Mouse (Mus musculus) stomach, postnatal 0 days (tissue): Measurements from ENCODE around the gene Gal3st2. TPM values are rescaled to one million over a fixed set of nuclear protein-coding genes. Genes with fewer than 3 reads are reported as not detected.
A peak's percentile ranks its signal among the peaks of the same experiment; 100 is the strongest.
"Not testable (repeated sequence)": the region's sequence is repeated elsewhere in the genome, so short reads cannot be mapped to it uniquely, and the experiment has no call there.

Experiments
- ATAC-seq: fragments of 200-750 bp; cut with Nextera tagmentation; 2 replicates; pipeline ENCODE4 v1.8.0; 2017; ENCODE audit not compliant: low FRiP score, low TSS enrichment
- DNase-seq: peaks from one replicate; pipeline ENCODE4 v3.0.0-alpha.2; 2016; ENCODE audit warnings: low spot score
- H3K27ac ChIP-seq: fragments of 300-500 bp; sonication (generic); replicated peaks from 2 replicates; pipeline ENCODE4 v1.5.1; 2014; ENCODE audit warnings: mild to moderate bottlenecking, control low read depth
- H3K27me3 ChIP-seq: fragments of 300-500 bp; sonication (generic); 2 replicates; pipeline ENCODE4 v1.6.1; 2014; ENCODE audit warnings: low read length; ENCODE audit not compliant: control insufficient read depth, insufficient read depth
- H3K36me3 ChIP-seq: fragments of 300-500 bp; sonication (generic); 2 replicates; pipeline ENCODE4 v1.6.1; 2014; ENCODE audit warnings: low read length, mixed read lengths; ENCODE audit not compliant: control insufficient read depth, insufficient read depth
- H3K4me1 ChIP-seq: fragments of 300-500 bp; sonication (generic); replicated peaks from 2 replicates; pipeline ENCODE4 v1.6.1; 2014; ENCODE audit warnings: antibody characterized with exemption; ENCODE audit not compliant: control insufficient read depth, insufficient read depth
- H3K4me2 ChIP-seq: fragments of 300-500 bp; sonication (generic); replicated peaks from 2 replicates; pipeline ENCODE4 v1.6.1; 2014; ENCODE audit warnings: low read depth, mild to moderate bottlenecking, control low read depth, moderate library complexity
- H3K4me3 ChIP-seq: fragments of 300-500 bp; sonication (generic); 2 replicates; pipeline ENCODE4 v1.5.1; 2014; ENCODE audit warnings: low read depth, low read length, control low read depth
- H3K9ac ChIP-seq: fragments of 300-500 bp; sonication (generic); 2 replicates; pipeline ENCODE4 v1.6.1; 2014; ENCODE audit warnings: mild to moderate bottlenecking, low read length, control low read depth, mixed read lengths
- H3K9me3 ChIP-seq: fragments of 300-500 bp; sonication (generic); 2 replicates; pipeline ENCODE4 v1.6.1; 2016; ENCODE audit warnings: low read length; ENCODE audit not compliant: control insufficient read depth
- CTCF ChIP-seq: IDR thresholded peaks from 2 replicates; pipeline ENCODE4 v1.5.1; 2016; ENCODE audit warnings: antibody characterized with exemption, low read depth, mild to moderate bottlenecking, moderate library complexity
- WGBS: fragments of 180-500 bp; shearing (Covaris S2); extraction: QIAGEN DNeasy Blood & Tissue Kit; methylation state at CpG from one replicate; pipeline ENCODE4 v1.1.7; 2014; 5-methylcytosine and 5-hydroxymethylcytosine counted together
- polyA plus RNA-seq: library from polyadenylated mRNA; unstranded; fragments of >200 nt; fragmentation: Nextera tagmentation; extraction: Ambion mirVana; gene quantifications from 2 replicates; pipeline ENCODE4 v1.2.1, GENCODE M21; 2015

Gene Gal3st2
- polyA plus RNA-seq, 1 experiment from 2014 or later: 0.08 TPM

- H3K27me3 ChIP-seq, H3K4me1 ChIP-seq, H3K9ac ChIP-seq, H3K27ac ChIP-seq, H3K36me3 ChIP-seq, ATAC-seq, H3K9me3 ChIP-seq, H3K4me2 ChIP-seq, H3K4me3 ChIP-seq: not testable (repeated sequence)
- WGBS: 50% methylated on average over 1 of the region's 1 CpGs
- TF ChIP-seq CTCF: peak; percentile 27; the same call in 1 of the 2 replicates
- DNase-seq: peak; percentile 7
These were observed 29.8 kb downstream of the Gal3st2 start for GRCm38 (mm10) chr1:93890936-93891335.

- H3K9ac ChIP-seq, H3K4me1 ChIP-seq, H3K4me3 ChIP-seq, H3K4me2 ChIP-seq, H3K9me3 ChIP-seq, H3K27me3 ChIP-seq, H3K27ac ChIP-seq, H3K36me3 ChIP-seq, ATAC-seq, DNase-seq: not testable (repeated sequence)
- WGBS: no CpG with 5 or more reads among the region's 1 CpGs
These were observed 36.3 kb downstream of the Gal3st2 start for GRCm38 (mm10) chr1:93897395-93897794.

- not testable (repeated sequence) for H3K4me3 ChIP-seq, ATAC-seq, DNase-seq, H3K27me3 ChIP-seq, H3K27ac ChIP-seq, H3K9me3 ChIP-seq, H3K36me3 ChIP-seq, H3K9ac ChIP-seq, H3K4me1 ChIP-seq, H3K4me2 ChIP-seq
- 33% methylated on average over 1 of the region's 5 CpGs for WGBS
These were observed 40.2 kb downstream of the Gal3st2 start for GRCm38 (mm10) chr1:93901291-93901690.

GRCm38 (mm10) chr1:93906690-93907089 is 45.6 kb downstream of the Gal3st2 start:
- H3K36me3 ChIP-seq, H3K27ac ChIP-seq, H3K4me3 ChIP-seq, H3K27me3 ChIP-seq, H3K9me3 ChIP-seq, ATAC-seq, H3K9ac ChIP-seq, H3K4me1 ChIP-seq, H3K4me2 ChIP-seq, DNase-seq: not testable (repeated sequence)
- 73% methylated on average over 2 of the region's 5 CpGs for whole genome bisulfite sequencing

- not testable (repeated sequence) for DNase-seq, H3K27ac ChIP-seq, H3K4me3 ChIP-seq, H3K27me3 ChIP-seq, H3K9me3 ChIP-seq, ATAC-seq, H3K4me2 ChIP-seq, H3K36me3 ChIP-seq, H3K4me1 ChIP-seq, H3K9ac ChIP-seq
- WGBS: no CpG with 5 or more reads among the region's 11 CpGs
These were observed 48.0 kb downstream of the Gal3st2 start for GRCm38 (mm10) chr1:93908977-93909586.

- not testable (repeated sequence) for H3K9ac ChIP-seq, H3K4me1 ChIP-seq, H3K4me3 ChIP-seq, H3K4me2 ChIP-seq, DNase-seq, H3K27me3 ChIP-seq, H3K9me3 ChIP-seq, H3K27ac ChIP-seq, H3K36me3 ChIP-seq
- no CpG with 5 or more reads among the region's 2 CpGs for WGBS
- peak; percentile 76 for ATAC-seq
These were observed 50.8 kb downstream of the Gal3st2 start for GRCm38 (mm10) chr1:93911877-93912276.

GRCm38 (mm10) chr1:93917160-93917559 is 56.1 kb downstream of the Gal3st2 start:
- H3K27me3 ChIP-seq, H3K4me2 ChIP-seq, H3K4me1 ChIP-seq, ATAC-seq, H3K4me3 ChIP-seq, H3K36me3 ChIP-seq, DNase-seq, H3K9me3 ChIP-seq, H3K27ac ChIP-seq, H3K9ac ChIP-seq: not testable (repeated sequence)
- 86% methylated on average over 3 of the region's 3 CpGs for WGBS

GRCm38 (mm10) chr1:93918011-93918410 is 56.9 kb downstream of the Gal3st2 start, which contains the start of gene Gal3st2b:
Gene Gal3st2b, plus strand, starts transcription at chr1:93918311.
- H3K36me3 ChIP-seq, H3K4me1 ChIP-seq, H3K4me2 ChIP-seq, DNase-seq, H3K4me3 ChIP-seq, H3K27ac ChIP-seq, H3K9me3 ChIP-seq, ATAC-seq, H3K9ac ChIP-seq, H3K27me3 ChIP-seq: not testable (repeated sequence)
- 77% methylated on average over 2 of the region's 2 CpGs for WGBS

GRCm38 (mm10) chr1:93918775-93919174 is 57.7 kb downstream of the Gal3st2 start:
- H3K9me3 ChIP-seq, H3K27ac ChIP-seq, H3K4me1 ChIP-seq, DNase-seq, H3K36me3 ChIP-seq, H3K9ac ChIP-seq, H3K27me3 ChIP-seq, H3K4me3 ChIP-seq, H3K4me2 ChIP-seq, ATAC-seq: not testable (repeated sequence)
- 54% methylated on average over 1 of the region's 1 CpGs for WGBS
